Mouse (Mus musculus): Measurements from ENCODE around the gene Itgb5.

DNA sequence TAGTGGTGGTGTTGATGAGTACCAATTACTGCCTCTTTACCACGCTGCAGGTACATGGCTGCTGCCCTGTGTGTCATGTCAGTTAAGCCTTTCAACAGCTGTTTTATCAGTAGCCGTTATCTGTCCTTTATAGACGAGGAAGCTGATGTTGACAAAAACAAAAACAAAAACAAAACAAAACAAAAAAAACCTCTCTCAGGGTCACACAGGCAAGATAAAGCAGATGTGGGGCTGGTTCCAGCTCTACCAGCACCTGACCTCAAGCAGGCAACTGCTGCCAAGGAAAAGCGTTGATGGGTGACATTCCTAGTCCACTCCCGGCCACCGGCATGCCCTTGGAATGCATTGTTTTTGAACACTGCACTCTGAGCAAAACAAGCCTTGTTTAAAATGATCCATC is 63.1 kb downstream of the Itgb5 start:
- no peak for TF ChIP-seq CTCF (IDR thresholded peaks at IDR 0.05; ENCODE audit: low read depth)
- TF ChIP-seq EP300 (IDR thresholded peaks at IDR 0.05; ENCODE audit: low read depth) = no peak

Measured in liver, embryonic 14.5 days (tissue).